Mouse (Mus musculus): ENCODE results near the gene BC030500.

BC030500 gene

GRCm38 (mm10) chr8:58911677-58912076 lies at the start of gene BC030500:
BC030500 (plus strand) TSS chr8:58911755.
- peak; percentile 61 for DNase-seq (ENCODE audit: low spot score)

GRCm38 (mm10) chr8:58886405-58886804 lies 25.1 kb upstream of the BC030500 start:
- peak; percentile 72 for DNase-seq (ENCODE audit: low spot score)

GRCm38 (mm10) chr8:58890591-58890990 lies 21.0 kb upstream of the BC030500 start:
- DNase-seq (ENCODE audit: low spot score): no peak

DNA sequence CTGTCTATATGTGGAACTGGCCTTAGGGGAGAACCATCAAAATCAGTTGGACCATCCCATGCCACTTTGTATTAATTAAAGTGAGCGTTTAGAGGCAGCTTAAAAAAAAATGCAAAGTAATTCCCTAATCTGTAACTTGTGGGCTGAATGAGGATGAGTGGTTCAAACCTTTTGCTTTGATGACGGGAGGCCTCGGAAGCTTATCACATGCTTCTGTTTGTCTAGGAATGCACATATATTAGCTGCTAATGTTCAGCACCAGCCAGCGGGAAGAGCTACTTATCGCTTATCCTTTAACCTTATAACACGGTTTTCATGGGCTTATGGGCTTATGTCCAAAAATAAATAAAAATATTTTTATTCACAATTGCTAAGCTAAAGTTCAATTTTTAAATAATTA lies 15.6 kb upstream of the BC030500 start:
- DNase-seq (ENCODE audit: low spot score): no peak

DNA sequence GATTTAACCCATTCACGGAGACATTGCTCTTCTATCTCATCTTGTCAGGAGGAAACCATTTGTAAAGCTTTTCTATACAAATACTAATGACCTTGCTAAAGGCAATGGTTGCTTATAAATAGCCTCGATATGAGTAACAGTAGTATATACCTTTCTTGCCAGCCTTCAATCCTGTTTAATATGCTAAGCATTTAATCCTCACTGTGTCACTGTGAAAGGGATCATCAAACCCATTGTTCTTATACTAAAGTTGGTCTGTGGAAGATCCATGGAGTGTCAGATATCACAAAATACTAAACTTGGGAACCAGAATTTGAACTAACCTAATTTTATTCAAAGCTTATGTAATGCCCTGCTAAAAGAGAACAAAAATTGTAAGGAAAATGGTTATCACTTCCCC lies 7.1 kb upstream of the BC030500 start:
- no peak for DNase-seq (ENCODE audit: low spot score)

GRCm38 (mm10) chr8:58912196-58912839 lies 763 bp downstream of the BC030500 start, which contains the start of gene Galntl6:
Galntl6 (minus strand) TSS chr8:58912640.
- DNase-seq (ENCODE audit: low spot score): peak; percentile 67

GRCm38 (mm10) chr8:58912840-58913639 lies 1.5 kb downstream of the BC030500 start:
- DNase-seq (ENCODE audit: low spot score): peak; percentile 65

DNA sequence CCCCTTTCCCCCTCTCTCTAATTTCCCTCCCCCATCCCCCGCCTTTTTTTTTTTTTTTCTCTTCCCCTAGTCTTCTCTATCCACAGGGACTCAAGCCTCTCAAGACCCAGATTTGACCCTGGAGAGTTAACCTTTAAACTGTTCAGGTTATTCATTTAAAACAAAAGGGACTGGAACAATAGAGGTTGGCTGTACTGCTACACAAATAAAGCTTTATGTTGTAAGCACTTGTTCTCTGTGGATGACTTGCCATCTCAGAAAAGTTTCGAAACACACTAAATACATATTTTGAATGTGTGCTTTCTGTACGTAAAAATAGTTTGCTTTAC lies 2.0 kb downstream of the BC030500 start:
- DNase-seq (ENCODE audit: low spot score): peak; percentile 28

GRCm38 (mm10) chr8:58915142-58915541 lies 3.6 kb downstream of the BC030500 start:
- no peak for DNase-seq (ENCODE audit: low spot score)

DNA sequence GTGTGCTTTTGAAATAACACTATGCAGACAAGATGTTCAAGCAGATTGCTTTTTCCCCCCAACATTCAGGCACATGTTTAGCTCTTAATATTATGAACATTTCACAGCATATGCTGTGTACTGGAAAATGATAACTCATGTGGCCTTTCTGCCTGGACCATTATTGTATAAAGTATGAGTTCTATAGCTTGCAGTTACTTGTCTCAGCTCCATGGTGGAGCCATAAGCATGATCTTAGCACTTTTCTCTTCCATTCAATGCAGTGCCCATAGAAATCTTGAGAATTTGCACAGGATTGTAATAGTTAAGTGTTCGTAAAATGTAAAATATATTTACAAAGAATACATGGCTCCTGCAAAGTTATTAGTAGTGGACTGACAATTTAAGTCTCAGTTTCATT lies 19.5 kb downstream of the BC030500 start:
- no peak for DNase-seq (ENCODE audit: low spot score)

DNA sequence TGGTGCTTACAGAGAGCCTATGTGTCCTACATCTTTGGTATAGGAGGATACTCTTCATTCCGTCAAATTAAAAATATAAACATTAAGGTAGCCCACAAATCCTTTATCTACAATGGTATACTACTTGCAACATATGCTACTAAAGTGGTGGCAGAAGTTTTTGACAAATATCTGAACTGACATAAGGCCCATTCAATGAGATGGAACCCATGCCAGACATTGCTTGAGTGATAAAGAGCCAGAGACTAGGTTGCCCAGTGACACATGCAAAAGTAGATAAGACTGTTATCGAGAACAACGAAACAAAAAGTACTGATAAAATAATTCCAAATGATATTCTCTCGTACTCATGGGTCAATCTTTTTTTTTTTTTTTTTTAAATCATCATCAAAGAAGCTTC lies 32.2 kb downstream of the BC030500 start:
- DNase-seq (ENCODE audit: low spot score): no peak

DNA sequence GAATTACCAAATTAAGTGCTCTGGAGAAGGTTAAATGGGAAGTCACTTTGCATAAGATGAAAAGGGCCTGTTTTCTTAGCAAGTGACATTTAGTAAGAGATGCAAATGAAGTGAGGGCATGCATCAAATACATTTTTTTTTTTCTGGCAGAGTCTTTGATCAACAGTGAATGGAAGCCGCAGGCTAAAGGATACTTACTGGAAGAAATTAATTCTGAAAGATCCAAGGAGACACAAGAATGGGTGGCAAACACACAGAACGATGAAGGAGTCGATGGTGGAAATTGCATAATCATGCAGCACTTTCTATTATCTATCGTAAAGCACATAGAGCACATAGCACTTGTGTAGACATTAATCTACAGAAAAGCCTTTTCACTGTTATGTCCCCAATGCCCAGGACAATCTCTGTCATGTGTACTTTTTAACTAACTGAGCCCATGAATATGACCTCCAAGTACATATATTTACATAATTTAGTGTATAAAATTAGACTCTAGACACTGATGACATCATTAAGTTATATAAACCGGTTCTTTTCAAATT lies 45.7 kb downstream of the BC030500 start:
- no peak for DNase-seq (ENCODE audit: low spot score)
